Mouse (Mus musculus): ENCODE data around the gene Stk25. TPM values are rescaled to one million over a fixed set of nuclear protein-coding genes. Genes with fewer than 3 reads are reported as not detected.

Stk25 gene
- total RNA-seq, 1 experiment from 2014 or later = 48.0 TPM

DNA sequence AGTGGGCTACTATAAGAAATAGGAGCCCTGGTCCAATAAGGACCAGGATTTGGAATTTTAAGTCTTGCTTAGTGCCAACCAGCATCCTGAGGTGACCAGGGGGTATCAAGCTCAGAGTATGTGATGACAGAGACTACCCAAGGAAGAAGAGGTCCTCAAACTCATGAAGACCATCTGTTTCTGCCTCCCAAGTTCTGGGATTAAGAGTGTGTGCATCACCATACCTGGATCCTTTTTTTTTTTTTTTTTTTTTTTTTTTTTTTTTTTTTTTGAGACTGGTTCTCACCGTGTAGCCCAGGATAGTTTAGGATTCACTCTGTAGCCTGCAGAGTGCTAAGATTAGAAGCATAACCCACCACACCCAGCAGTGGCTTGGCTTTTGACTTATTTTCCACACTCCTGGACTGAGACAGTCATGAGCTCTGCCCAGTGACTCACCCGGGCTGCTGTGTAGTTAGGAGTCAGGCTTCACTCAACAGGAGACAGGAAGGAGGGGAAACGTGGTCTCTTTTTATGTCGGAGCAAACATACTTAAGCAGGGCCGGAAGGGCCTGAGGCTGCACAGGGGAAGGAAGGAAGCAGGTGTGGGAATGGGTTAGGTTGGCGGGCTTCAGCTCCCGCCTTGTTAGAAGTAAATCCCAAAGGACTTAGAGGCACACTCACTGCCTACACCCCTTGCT, 21.6 kb upstream of the Stk25 start:
- ATAC-seq (replicated peaks; ENCODE audit: insufficient number of reproducible peaks, low FRiP score, low TSS enrichment, poor library complexity, severe bottlenecking) = no peak

DNA sequence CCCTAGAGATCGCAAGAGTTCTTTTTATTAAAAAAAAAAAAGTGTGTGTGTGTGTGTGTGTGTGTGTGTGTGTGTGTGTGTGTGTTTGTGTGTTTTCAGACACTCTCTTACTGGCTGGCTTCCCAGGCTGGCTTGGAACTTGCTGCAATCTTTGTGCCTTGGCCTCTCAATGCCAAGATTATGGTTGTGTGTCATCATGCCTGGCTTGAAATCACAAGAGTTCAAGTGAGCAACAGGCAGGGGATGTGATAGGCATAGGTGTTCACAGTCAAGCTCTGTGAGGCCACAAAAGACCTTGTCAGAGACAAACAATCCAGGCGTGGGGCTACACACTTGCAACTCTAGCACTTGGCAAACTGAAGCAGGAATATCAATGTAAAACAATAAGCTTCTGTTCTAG, 19.9 kb upstream of the Stk25 start:
- no peak for ATAC-seq (replicated peaks; ENCODE audit: insufficient number of reproducible peaks, low FRiP score, low TSS enrichment, poor library complexity, severe bottlenecking)

DNA sequence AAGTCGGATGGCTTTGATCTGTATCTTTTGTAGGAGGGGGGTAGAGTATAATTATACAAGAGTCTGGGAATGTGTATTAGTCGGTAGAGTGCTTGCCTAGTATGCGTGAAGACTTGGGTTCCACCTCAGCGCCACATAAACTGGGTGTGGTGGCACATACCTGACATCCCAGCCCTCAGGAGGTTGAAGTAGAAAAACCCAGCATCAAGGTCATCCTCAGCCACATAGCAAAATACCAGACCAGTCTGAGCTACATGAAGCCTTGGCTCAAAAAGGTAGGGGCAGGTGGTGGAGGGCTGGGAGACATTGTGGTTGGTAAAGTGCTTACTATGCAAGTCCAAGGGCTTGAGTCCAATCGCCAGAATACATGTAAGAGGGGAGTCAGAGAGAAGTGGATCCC, 14.2 kb upstream of the Stk25 start:
- ATAC-seq (replicated peaks; ENCODE audit: insufficient number of reproducible peaks, low FRiP score, low TSS enrichment, poor library complexity, severe bottlenecking) = no peak

DNA sequence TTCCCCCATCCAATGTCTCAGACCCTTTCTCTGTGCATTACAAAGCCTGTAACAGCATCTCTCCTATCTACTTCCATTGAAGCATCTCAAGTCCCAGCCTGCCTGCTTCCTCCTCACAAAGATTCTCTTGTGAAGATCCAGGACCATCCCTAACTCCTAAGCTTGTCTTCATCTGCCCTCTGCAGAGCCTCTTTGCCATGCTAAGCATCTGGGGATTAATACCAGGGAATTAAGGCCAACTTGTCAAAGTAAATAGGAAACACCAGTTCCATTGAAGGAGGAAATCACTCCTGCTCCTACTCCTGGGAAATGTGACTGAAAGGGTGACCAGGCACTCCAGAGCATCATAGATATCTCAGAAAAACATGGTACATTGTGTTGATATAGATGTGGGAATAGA, 11.5 kb upstream of the Stk25 start:
- ATAC-seq (replicated peaks; ENCODE audit: insufficient number of reproducible peaks, low FRiP score, low TSS enrichment, poor library complexity, severe bottlenecking) = no peak

DNA sequence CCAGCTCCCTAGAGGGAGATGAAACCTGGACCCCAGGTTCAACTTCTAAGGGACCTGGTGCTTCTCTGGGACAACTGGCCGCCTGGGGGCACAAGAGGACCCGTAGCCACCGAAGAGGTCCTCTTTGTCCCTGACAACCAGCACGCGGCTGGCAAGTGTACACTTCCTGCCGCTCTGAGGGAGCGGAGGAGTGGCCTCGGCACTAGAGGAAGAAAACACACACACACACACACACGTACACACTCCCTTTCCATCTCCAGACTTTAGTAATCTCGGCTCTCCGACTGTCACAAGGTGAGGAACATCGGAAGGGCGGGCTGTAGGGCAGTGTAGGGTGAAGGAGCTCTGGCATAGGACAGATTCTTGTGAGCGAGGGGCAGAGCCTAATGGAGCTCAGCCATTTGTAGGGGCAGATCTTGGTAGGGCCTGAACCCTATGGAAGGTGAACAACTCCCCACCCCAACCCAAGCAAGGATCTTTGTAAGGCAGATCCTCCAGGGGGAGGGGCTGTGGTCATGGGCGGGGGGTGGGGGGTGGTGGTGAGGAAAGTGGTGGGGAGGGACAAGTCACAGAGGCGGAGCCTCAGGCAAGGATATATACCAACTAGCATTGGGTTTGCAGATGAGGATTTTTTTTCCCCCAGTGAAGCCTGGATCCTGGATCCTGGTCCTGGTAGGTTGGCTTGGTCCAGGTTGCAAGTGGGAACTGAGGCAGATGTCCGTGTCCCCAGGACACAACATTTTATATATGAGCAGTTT, 10.5 kb upstream of the Stk25 start:
- ATAC-seq (replicated peaks; ENCODE audit: insufficient number of reproducible peaks, low FRiP score, low TSS enrichment, poor library complexity, severe bottlenecking) = peak; percentile 83

DNA sequence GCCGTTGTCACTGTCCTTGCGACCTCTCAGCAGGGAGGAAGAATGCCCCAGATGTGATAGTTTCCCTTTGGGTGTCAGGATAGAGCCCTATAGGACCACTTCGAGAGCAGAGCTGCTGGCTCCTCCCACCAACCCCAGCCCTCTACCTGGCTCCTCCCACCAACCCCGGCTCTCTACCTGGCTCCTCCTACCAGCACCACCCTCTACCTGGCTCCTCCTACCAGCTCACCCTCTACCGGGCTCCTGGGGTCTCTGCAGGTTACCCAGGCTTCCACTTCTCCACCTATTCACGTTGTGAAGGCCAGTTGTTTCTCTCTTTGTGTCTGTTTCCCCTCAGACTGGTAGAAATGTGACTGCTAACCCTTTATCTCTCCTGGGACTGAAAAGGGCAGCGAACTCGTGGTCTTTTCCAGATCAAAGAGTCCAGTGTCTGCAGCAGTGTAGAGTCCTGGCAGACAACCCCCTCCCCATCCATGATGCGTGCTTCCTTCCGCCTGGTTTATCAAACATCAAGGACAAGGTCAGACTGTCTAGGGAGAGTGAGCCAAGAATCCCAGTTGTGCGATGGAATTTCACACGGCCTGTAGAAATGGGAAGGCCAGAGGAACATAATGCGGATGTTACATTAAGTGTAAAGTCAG, 9.4 kb upstream of the Stk25 start:
- no peak; the same call in 1 of the 2 replicates for ATAC-seq (replicated peaks; ENCODE audit: insufficient number of reproducible peaks, low FRiP score, low TSS enrichment, poor library complexity, severe bottlenecking)

DNA sequence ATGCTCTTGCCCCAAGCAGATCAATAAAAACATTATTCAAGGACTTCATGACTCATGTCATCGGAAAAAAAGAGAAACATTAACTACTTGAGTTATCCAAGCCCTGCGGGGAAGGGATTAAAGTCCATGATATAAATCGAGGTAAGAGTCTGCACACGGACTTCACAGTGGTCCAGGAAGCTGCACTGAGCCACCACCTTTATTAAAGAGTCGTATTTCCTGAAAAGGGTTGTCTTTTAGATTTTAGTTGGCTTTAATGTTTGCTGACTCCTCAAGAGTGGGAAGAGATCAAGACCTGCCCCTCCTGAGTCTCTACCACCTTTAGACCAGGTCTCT, 1.5 kb downstream of the Stk25 start:
- ATAC-seq (replicated peaks; ENCODE audit: insufficient number of reproducible peaks, low FRiP score, low TSS enrichment, poor library complexity, severe bottlenecking) = no peak

DNA sequence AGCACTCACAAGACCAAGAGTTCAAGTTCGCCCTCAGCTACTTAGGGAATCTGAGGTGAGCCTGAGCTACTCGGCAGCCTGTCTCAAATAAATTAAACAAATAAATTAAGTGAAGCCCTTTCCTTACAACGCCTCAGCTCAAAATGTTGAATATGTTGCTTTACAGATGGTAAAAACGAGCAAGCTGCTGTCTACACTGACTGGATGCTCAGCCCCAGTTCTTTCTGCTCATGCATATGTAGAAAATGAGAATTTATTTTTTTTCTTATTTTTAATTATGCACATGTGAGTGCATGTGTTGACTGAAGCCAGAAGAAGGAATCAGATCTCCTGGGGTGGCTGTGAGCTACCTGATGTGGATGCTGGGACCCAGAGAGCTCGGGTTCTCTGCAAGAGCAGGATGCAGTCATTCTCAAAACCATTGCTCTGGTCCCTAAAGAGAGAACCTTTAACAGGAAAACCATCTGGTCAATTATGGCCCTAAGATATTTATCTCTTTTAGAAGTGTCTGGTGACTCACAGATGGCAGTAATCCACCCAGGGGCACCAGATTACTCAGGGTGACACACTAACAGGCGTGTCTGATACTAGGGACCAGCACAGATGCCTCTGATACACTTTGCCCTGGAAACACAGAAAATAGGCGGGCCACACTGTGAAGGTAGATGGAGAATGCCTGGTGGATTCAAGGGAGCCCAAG, 2.0 kb downstream of the Stk25 start:
- ATAC-seq (replicated peaks; ENCODE audit: insufficient number of reproducible peaks, low FRiP score, low TSS enrichment, poor library complexity, severe bottlenecking) = no peak

DNA sequence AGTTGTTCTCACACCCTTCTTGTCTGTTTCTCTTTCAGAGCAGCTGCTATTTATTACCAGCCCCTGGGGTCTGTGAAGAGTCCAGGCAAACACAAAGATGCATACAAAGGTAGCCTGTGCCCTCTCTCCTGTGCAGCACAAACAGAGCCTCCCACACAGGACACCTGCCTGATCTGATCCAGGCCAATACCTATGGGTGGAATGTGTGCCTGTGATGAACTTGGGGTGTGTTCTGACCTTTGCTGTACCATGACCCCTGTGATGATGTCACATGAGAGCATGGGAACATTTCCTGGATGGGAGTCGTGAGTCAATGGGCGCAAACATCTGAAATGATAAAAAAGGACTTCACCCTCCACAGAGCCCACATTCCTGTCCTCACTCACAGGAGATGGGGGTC, 3.7 kb downstream of the Stk25 start:
- no peak for ATAC-seq (replicated peaks; ENCODE audit: insufficient number of reproducible peaks, low FRiP score, low TSS enrichment, poor library complexity, severe bottlenecking)

DNA sequence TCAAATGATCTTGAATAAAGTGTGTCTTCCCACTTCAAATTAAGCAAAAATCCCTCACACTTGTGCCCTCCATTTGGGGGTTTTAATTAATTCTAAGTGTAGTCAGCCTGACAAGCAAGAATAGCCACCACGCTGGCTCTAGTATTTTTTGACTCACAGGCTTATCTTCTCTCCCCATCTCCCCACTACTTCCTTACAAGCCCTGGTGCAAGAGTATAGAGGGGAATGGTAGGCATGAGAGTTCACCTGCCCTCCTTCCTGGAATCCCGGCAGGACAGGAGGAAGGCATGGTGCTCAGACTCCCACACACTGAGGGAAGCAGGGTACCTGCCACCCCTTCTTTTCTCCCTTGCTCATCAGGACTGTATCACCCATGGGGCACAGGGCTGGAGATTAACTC, 4.2 kb downstream of the Stk25 start:
- ATAC-seq (replicated peaks; ENCODE audit: insufficient number of reproducible peaks, low FRiP score, low TSS enrichment, poor library complexity, severe bottlenecking) = no peak

DNA sequence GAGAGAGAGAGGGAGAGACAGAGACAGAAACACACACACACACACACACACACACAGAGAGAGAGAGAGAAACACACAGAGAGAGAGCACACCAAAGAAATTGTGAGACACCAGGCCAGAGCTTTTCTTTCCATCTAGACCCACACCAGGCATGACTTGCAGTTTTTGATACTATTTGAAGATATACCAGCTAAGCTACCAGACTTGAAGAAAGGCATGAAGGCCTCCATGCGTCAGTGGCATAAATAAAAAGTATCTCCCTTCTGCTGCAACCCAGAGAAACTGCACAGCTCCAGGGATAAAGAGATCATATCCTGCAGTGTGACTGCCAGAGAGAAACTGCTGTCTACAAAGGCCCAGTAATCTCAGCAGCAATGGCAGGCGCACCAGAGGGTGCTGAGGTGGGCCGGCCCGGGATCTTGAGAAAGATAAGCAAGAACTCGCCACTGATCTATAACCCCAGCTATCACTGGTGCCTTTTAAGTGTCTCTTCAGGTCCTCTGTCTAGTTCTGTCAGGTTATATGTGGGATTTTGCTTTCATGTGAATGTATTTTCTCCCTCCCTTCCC, 8.8 kb downstream of the Stk25 start:
- no peak for ATAC-seq (replicated peaks; ENCODE audit: insufficient number of reproducible peaks, low FRiP score, low TSS enrichment, poor library complexity, severe bottlenecking)

DNA sequence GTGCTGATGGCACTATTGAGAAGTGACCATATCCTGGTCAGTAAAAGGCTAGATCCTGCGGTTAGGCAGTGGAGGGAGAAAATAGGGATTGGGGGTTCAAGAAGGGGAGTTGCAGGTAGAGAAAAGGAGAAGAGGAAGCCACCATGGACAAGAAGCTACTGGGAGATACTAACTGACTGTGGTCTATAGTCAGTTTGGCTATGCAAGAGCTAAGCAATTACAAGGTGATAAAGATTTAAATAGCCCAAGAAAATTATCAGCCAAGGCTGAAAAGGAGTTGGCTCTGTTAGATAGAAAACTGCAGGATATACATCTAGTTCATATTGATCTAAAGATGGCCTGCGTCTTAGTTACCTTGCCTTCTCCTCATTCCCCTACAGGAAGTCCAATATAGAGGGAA, 15.8 kb downstream of the Stk25 start:
- no peak for ATAC-seq (replicated peaks; ENCODE audit: insufficient number of reproducible peaks, low FRiP score, low TSS enrichment, poor library complexity, severe bottlenecking)

DNA sequence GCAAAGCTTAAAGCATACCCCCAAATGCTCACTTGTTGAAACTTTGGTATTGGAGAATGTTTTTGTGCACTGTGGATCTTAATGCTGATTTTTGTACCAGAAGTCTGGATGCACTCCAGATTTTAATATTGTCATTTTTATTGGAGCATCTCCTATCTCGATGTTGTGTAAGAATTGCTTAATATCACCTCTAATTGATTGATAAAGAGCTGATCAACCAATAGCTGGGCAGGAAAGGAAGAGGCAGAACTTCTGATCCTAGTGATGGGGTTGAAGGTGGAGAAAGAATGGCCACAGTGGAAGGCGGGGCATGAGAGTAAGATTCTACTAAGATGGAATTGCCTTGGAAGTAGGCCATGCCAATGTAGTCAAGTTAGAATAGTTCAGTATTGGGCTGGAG, 16.5 kb downstream of the Stk25 start:
- no peak for ATAC-seq (replicated peaks; ENCODE audit: insufficient number of reproducible peaks, low FRiP score, low TSS enrichment, poor library complexity, severe bottlenecking)

DNA sequence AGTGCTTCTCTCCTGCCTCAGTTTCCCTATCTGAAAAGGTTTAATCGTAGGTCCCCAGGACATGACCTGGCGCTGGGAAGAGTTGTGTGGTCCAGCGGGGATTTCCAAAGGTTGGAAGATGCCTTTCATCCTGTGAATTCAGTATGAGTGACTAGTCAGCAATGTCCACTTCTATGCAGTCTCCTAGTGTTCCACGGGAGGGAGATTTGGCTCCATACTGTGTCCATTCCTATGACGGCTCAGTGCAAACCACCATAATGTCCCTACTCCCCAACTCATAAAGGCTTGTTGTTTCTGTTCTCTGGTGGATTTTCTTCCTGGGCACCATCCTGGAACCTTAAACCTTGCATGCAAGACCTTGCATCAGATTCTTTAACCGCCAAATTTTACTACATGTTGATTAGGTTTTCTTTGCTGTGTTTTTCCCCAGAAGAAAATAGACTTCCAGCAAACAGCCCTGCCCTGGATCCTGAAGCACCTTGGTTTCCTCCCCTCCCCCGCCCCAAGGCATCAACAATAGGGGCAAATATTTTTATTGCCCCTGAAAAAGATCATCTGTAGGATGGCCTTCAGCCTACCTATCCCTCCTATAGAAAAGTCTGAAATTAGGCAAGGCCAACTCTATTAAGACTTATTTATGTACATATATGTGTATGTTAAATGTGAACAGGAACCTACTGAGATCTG, 22.1 kb downstream of the Stk25 start:
- no peak; the same call in 1 of the 2 replicates for ATAC-seq (replicated peaks; ENCODE audit: insufficient number of reproducible peaks, low FRiP score, low TSS enrichment, poor library complexity, severe bottlenecking)

DNA sequence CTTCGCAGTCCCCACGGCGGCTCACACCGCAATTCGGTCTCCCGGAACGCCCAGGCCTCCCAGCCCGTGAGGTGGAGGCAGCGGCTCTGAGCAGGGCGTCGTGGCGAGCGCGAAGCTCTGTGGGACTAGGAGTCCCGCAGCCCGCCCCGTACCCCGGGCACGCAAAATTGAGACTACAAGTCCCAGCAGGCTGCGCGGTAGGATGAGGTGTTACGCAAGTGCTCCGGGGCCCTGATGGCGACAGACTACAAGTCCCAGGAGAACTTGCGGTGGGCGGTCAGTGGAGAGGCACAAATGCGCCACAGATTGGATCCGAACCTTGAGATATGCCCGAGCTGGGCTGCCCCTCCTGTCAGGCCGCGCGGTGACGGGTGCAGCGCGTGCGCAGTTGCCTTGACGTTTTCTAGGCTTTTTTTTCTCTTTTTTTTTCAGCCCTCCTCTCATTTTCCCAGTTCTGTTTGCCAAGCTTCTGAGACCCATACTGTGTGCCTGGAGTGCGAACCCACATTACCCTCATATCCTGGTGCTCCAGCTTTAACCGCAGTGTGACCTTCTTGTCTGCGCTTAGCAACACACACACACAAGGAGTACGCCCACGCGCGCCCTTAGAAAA, 22.8 kb downstream of the Stk25 start:
- peak; percentile 99 for ATAC-seq (replicated peaks; ENCODE audit: insufficient number of reproducible peaks, low FRiP score, low TSS enrichment, poor library complexity, severe bottlenecking)

DNA sequence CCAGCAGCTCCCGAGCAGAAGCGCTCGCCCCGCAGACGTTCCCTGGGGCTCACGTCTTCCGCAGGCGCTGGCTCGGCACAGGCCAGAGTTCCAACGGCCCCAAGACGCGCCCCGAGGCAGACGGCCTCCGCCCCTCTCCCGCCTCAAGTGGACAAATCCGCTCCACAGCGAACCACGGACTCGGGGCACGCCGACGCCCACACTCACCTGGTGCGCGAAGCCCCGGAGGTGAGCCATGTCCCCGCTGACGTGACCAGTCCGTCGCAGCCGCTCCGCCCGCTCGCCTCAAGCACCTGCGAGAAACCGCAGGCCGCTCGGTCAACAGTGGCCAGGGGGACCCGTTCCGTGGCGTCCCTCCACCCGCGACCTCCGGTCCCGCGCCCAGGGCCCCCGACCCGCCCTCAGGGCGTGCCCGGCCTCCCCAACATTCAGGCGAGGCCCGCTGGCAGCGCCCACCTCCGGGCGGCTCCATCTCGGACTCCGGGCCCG, 23.3 kb downstream of the Stk25 start:
- ATAC-seq (replicated peaks; ENCODE audit: insufficient number of reproducible peaks, low FRiP score, low TSS enrichment, poor library complexity, severe bottlenecking) = no peak

DNA sequence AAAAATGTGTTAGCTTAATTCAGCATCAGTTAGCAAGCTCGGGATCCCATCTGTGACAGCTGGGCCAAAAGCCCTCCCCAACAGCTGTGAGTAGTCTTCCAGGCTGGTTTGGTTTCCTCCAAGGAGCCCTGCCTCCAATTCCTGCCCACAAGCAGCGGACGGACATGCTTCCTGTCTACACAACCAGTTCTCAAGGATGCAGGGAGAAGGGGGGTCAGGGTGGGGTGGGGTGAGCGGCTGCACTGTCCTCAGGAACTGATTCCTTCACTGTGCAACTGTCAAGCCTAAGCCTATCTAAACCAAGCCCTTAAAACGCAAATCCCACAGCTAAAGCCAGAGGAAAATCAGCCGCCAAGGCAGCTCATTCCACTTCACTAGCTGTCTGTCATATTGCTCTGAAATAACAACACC, 24.0 kb downstream of the Stk25 start:
- ATAC-seq (replicated peaks; ENCODE audit: insufficient number of reproducible peaks, low FRiP score, low TSS enrichment, poor library complexity, severe bottlenecking) = no peak

DNA sequence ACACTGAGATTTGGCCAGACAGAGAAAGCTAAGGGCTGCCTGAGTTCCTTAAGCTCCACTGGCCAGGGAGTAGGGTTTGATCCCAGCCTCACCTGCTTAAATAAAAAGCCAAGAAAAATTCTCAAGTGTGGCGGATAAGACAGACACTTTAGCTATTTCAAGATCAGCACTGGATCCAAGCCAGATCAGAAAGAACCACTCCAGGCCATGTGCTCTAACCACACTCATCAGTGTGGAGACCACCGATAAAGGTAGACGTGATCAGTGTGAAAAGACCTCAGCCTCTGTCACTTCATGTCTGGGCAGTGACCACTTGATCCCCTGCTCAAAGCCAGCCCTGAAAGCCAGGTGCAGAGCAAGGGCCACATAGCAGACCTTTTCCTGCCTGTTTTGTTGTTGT, 25.7 kb downstream of the Stk25 start:
- ATAC-seq (replicated peaks; ENCODE audit: insufficient number of reproducible peaks, low FRiP score, low TSS enrichment, poor library complexity, severe bottlenecking) = no peak
